Mouse (Mus musculus) kidney, postnatal 25 days (tissue): ENCODE measurements around the gene Bspry.
"Not testable (repeated sequence)": the region's sequence is repeated elsewhere in the genome, so short reads cannot be mapped to it uniquely, and the experiment has no call there.

Experiments
- DNase-seq, 2 experiments: peaks; one replicate each; pipeline ENCODE4 v3.0.0; 2021; ENCODE audit warnings: mixed read lengths in 2 of 2

Bspry gene

GRCm38 (mm10) chr4:62479937-62480708 lies at the start of gene Bspry:
TSS of gene Bspry (plus strand) at chr4:62480053.
- DNase-seq, result peak; percentile 75 to 89

GRCm38 (mm10) chr4:62430678-62431077 lies 49.2 kb upstream of the Bspry start:
- DNase-seq, result peak in 1 of 2 experiments; percentile 45

GRCm38 (mm10) chr4:62431522-62431921 lies 48.3 kb upstream of the Bspry start:
- no peak for DNase-seq

- DNase-seq, result peak; percentile 60 to 74
These were observed 45.6 kb upstream of the Bspry start for GRCm38 (mm10) chr4:62433939-62434870.

GRCm38 (mm10) chr4:62435081-62435480 lies 44.8 kb upstream of the Bspry start, which contains the start of gene Rnf183:
TSS of gene Rnf183 (minus strand) at chr4:62435252.
- DNase-seq, result peak; percentile 70 to 84

- DNase-seq, result no peak
These were observed 42.5 kb upstream of the Bspry start for GRCm38 (mm10) chr4:62437256-62437778.

- DNase-seq, result peak; percentile 85 to 92
These were observed 42.0 kb upstream of the Bspry start for GRCm38 (mm10) chr4:62437871-62438270.

GRCm38 (mm10) chr4:62439793-62440192 lies 40.1 kb upstream of the Bspry start:
- no peak for DNase-seq

- peak; percentile 63 to 85 for DNase-seq
These were observed 39.3 kb upstream of the Bspry start for GRCm38 (mm10) chr4:62440544-62440943.

GRCm38 (mm10) chr4:62440986-62441385 lies 38.9 kb upstream of the Bspry start:
- no peak for DNase-seq

- DNase-seq, result peak; percentile 52 to 61
These were observed 24.9 kb upstream of the Bspry start for GRCm38 (mm10) chr4:62454995-62455394.

- no peak for DNase-seq
These were observed 20.8 kb upstream of the Bspry start for GRCm38 (mm10) chr4:62459081-62459480.

GRCm38 (mm10) chr4:62460348-62460747 lies 19.5 kb upstream of the Bspry start:
- DNase-seq, result no peak

- peak in 1 of 2 experiments; percentile 42 for DNase-seq
These were observed 16.7 kb upstream of the Bspry start for GRCm38 (mm10) chr4:62463124-62463523.

GRCm38 (mm10) chr4:62468158-62468557 lies 11.7 kb upstream of the Bspry start:
- DNase-seq, result no peak

- peak; percentile 81 to 89 for DNase-seq
These were observed 9.2 kb upstream of the Bspry start, which contains the start of gene Wdr31 for GRCm38 (mm10) chr4:62470598-62471051. TSS of gene Wdr31 (minus strand) at chr4:62470896.

- DNase-seq, result no peak
These were observed 7.8 kb upstream of the Bspry start for GRCm38 (mm10) chr4:62472071-62472470.

GRCm38 (mm10) chr4:62475131-62475530 lies 4.7 kb upstream of the Bspry start:
- DNase-seq, result no peak

GRCm38 (mm10) chr4:62475793-62476192 lies 4.1 kb upstream of the Bspry start:
- DNase-seq, result no peak

GRCm38 (mm10) chr4:62477542-62478244 lies 2.2 kb upstream of the Bspry start:
- DNase-seq, result no peak

GRCm38 (mm10) chr4:62479593-62479936 lies 288 bp upstream of the Bspry start:
- DNase-seq, result not testable (repeated sequence)
